Mouse (Mus musculus): Measurements from ENCODE around the gene Sp3.
"Not testable (repeated sequence)": the region's sequence is repeated elsewhere in the genome, so short reads cannot be mapped to it uniquely, and the experiment has no call there.

Sp3 gene

GRCm38 (mm10) chr2:72992497-72992896 is 12.3 kb upstream of the Sp3 start:
- DNase-seq (ENCODE audit: low read depth), result no peak

GRCm38 (mm10) chr2:72988945-72989344 is 8.7 kb upstream of the Sp3 start:
- not testable (repeated sequence) for DNase-seq (ENCODE audit: low read depth)

GRCm38 (mm10) chr2:72986616-72987015 is 6.4 kb upstream of the Sp3 start, which contains the start of gene Gm11084:
Gene Gm11084, minus strand, starts transcription at chr2:72986716.
- DNase-seq (ENCODE audit: low read depth), result no peak

- DNase-seq (ENCODE audit: low read depth), result no peak
Observed at GRCm38 (mm10) chr2:72985516-72985915, 5.3 kb upstream of the Sp3 start.

- no peak for DNase-seq (ENCODE audit: low read depth)
Observed at GRCm38 (mm10) chr2:72984806-72985205, 4.6 kb upstream of the Sp3 start.

- no peak for DNase-seq (ENCODE audit: low read depth)
Observed at GRCm38 (mm10) chr2:72983211-72983610, 3.0 kb upstream of the Sp3 start.

GRCm38 (mm10) chr2:72982110-72982785 is 2.0 kb upstream of the Sp3 start:
- DNase-seq (ENCODE audit: low read depth), result no peak

- no peak for DNase-seq (ENCODE audit: low read depth)
Observed at GRCm38 (mm10) chr2:72981441-72982109, 1.3 kb upstream of the Sp3 start.

- DNase-seq (ENCODE audit: low read depth), result no peak
Observed at GRCm38 (mm10) chr2:72981075-72981420, 802 bp upstream of the Sp3 start.

- peak; percentile 30 for DNase-seq (ENCODE audit: low read depth)
Observed at GRCm38 (mm10) chr2:72979659-72980071, 581 bp downstream of the Sp3 start.

- no peak for DNase-seq (ENCODE audit: low read depth)
Observed at GRCm38 (mm10) chr2:72978901-72979658, 1.2 kb downstream of the Sp3 start.

GRCm38 (mm10) chr2:72978473-72978872 is 1.8 kb downstream of the Sp3 start:
- DNase-seq (ENCODE audit: low read depth), result no peak

GRCm38 (mm10) chr2:72977272-72977671 is 3.0 kb downstream of the Sp3 start:
- DNase-seq (ENCODE audit: low read depth), result no peak

- DNase-seq (ENCODE audit: low read depth), result no peak
Observed at GRCm38 (mm10) chr2:72976036-72976435, 4.2 kb downstream of the Sp3 start.

- DNase-seq (ENCODE audit: low read depth), result no peak
Observed at GRCm38 (mm10) chr2:72970831-72971230, 9.4 kb downstream of the Sp3 start.

GRCm38 (mm10) chr2:72970302-72970701 is 9.9 kb downstream of the Sp3 start:
- DNase-seq (ENCODE audit: low read depth), result no peak

- no peak for DNase-seq (ENCODE audit: low read depth)
Observed at GRCm38 (mm10) chr2:72968536-72968935, 11.7 kb downstream of the Sp3 start.

- no peak for DNase-seq (ENCODE audit: low read depth)
Observed at GRCm38 (mm10) chr2:72965450-72965849, 14.8 kb downstream of the Sp3 start.

- no peak for DNase-seq (ENCODE audit: low read depth)
Observed at GRCm38 (mm10) chr2:72956415-72956814, 23.8 kb downstream of the Sp3 start.

- no peak for DNase-seq (ENCODE audit: low read depth)
Observed at GRCm38 (mm10) chr2:72952979-72953378, 27.3 kb downstream of the Sp3 start.

GRCm38 (mm10) chr2:72935937-72936336 is 44.3 kb downstream of the Sp3 start:
- no peak for DNase-seq (ENCODE audit: low read depth)

GRCm38 (mm10) chr2:72932186-72932585 is 48.1 kb downstream of the Sp3 start:
- no peak for DNase-seq (ENCODE audit: low read depth)

GRCm38 (mm10) chr2:72924981-72925380 is 55.3 kb downstream of the Sp3 start:
- DNase-seq (ENCODE audit: low read depth), result no peak

Measured in fibroblast of lung, adult 2 months (primary cell).